In genomic region chr9:28432159-28432558, GRCm38 (mm10) we compare ENCODE assay signal across 17 mouse cellular contexts.
A peak's percentile ranks its signal among the peaks of the same experiment; 100 is the strongest.
DNase-seq lines count a peak whose midpoint lies in the region; ATAC-seq and TF ChIP-seq lines count a peak whose summit lies in the region.
"Had no signal": no experiment of that assay in that cellular context is flagged by ENCODE, and none has a peak within 500 bp of the region (broad histone marks: within the 10 kb centered on the region; RNA-seq: fewer than 3 reads in every experiment).

No protein-coding gene starts in this region.

- peak; percentile 73; the same call in 1 of the 2 replicates for ATAC-seq in hindbrain, embryonic 11.5 days (ENCODE audit: low FRiP score)
- ATAC-seq in hindbrain, embryonic 16.5 days: no peak
- no peak for ATAC-seq in midbrain, postnatal 0 days (ENCODE audit: low FRiP score)
- ATAC-seq: forebrain, embryonic 15.5 days; intestine, embryonic 15.5 days had no signal

- H3K27me3 ChIP-seq in hindbrain, embryonic 11.5 days (ENCODE audit: control insufficient read depth, insufficient read depth, low read length): no peaks in the 10 kb centered on the region; the same call in 1 of the 2 replicates
- no peaks in the 10 kb centered on the region for H3K27me3 ChIP-seq in hindbrain, embryonic 16.5 days (replicated peaks; ENCODE audit: control insufficient read depth, insufficient read depth, low read length)
- no peaks in the 10 kb centered on the region for H3K27me3 ChIP-seq in midbrain, postnatal 0 days (ENCODE audit: insufficient read depth, low read length)
- H3K27me3 ChIP-seq: embryonic facial prominence, embryonic 12.5 days; intestine, embryonic 15.5 days had no signal

- 38% methylated on average over 8 of the region's 8 CpGs for WGBS in hindbrain, embryonic 11.5 days
- WGBS in hindbrain, embryonic 16.5 days: 17% methylated on average over 8 of the region's 8 CpGs
- 16% methylated on average over 8 of the region's 8 CpGs for WGBS in midbrain, postnatal 0 days

- no peak overlapping the region for H3K4me3 ChIP-seq in hindbrain, embryonic 11.5 days (ENCODE audit: low read depth, low read length)
- no peak overlapping the region for H3K4me3 ChIP-seq in hindbrain, embryonic 16.5 days (ENCODE audit: low read length)
- no peak overlapping the region for H3K4me3 ChIP-seq in midbrain, postnatal 0 days (ENCODE audit: low read depth, low read length)
- H3K4me3 ChIP-seq: embryonic facial prominence, embryonic 12.5 days; forebrain, embryonic 15.5 days; intestine, embryonic 15.5 days had no signal

- TF ChIP-seq CTCF in brain, embryonic 14.5 days (IDR thresholded peaks at IDR 0.05; ENCODE audit: borderline replicate concordance, extremely low read depth, insufficient read depth, insufficient read length): no peak
- no peak for TF ChIP-seq CTCF in midbrain, postnatal 0 days (IDR thresholded peaks at IDR 0.05)

- no peaks in the 10 kb centered on the region for H3K36me3 ChIP-seq in hindbrain, embryonic 11.5 days (ENCODE audit: control insufficient read depth, insufficient read depth, low read length)
- H3K36me3 ChIP-seq in hindbrain, embryonic 16.5 days (ENCODE audit: control insufficient read depth, insufficient read depth, low read length): no peaks in the 10 kb centered on the region
- H3K36me3 ChIP-seq in midbrain, postnatal 0 days (ENCODE audit: insufficient read depth, low read length): no peaks in the 10 kb centered on the region
- H3K36me3 ChIP-seq: embryonic facial prominence, embryonic 12.5 days; forebrain, embryonic 15.5 days; intestine, embryonic 15.5 days had no signal

- no peaks in the 10 kb centered on the region for H3K9me3 ChIP-seq in hindbrain, embryonic 11.5 days (ENCODE audit: control insufficient read depth, low read length)
- no peaks in the 10 kb centered on the region for H3K9me3 ChIP-seq in hindbrain, embryonic 16.5 days (ENCODE audit: control insufficient read depth, low read length)
- H3K9me3 ChIP-seq in midbrain, postnatal 0 days (ENCODE audit: low read length): no peaks in the 10 kb centered on the region
- H3K9me3 ChIP-seq: embryonic facial prominence, embryonic 12.5 days; forebrain, embryonic 15.5 days; intestine, embryonic 15.5 days had no signal

- no peak overlapping the region for H3K4me2 ChIP-seq in hindbrain, embryonic 11.5 days (replicated peaks; ENCODE audit: low read depth, low read length)
- H3K4me2 ChIP-seq in hindbrain, embryonic 16.5 days (ENCODE audit: low read length): no peak overlapping the region
- no peak overlapping the region for H3K4me2 ChIP-seq in midbrain, postnatal 0 days (ENCODE audit: low read depth, low read length, poor library complexity, severe bottlenecking)
- H3K4me2 ChIP-seq: embryonic facial prominence, embryonic 12.5 days; forebrain, embryonic 15.5 days; intestine, embryonic 15.5 days had no signal

- H3K9ac ChIP-seq in hindbrain, embryonic 11.5 days (ENCODE audit: low read depth, low read length): no peak overlapping the region
- no peak overlapping the region for H3K9ac ChIP-seq in hindbrain, embryonic 16.5 days (ENCODE audit: low read depth, low read length)
- H3K9ac ChIP-seq in midbrain, postnatal 0 days (replicated peaks; ENCODE audit: low read length, poor library complexity, severe bottlenecking): no peak overlapping the region
- H3K9ac ChIP-seq: embryonic facial prominence, embryonic 12.5 days; forebrain, embryonic 15.5 days; intestine, embryonic 15.5 days had no signal

- H3K4me1 ChIP-seq in hindbrain, embryonic 11.5 days (replicated peaks; ENCODE audit: control insufficient read depth, insufficient read depth, low read length): no peaks in the 10 kb centered on the region
- H3K4me1 ChIP-seq in hindbrain, embryonic 16.5 days (ENCODE audit: control insufficient read depth, insufficient read depth, low read depth, low read length): no peaks in the 10 kb centered on the region
- H3K4me1 ChIP-seq in midbrain, postnatal 0 days (ENCODE audit: insufficient read depth, low read length): no peaks in the 10 kb centered on the region
- H3K4me1 ChIP-seq: embryonic facial prominence, embryonic 12.5 days; forebrain, embryonic 15.5 days; intestine, embryonic 15.5 days had no signal

- TF ChIP-seq POLR2A in brain, embryonic 14.5 days (IDR thresholded peaks at IDR 0.05; ENCODE audit: borderline replicate concordance, extremely low read depth, insufficient read depth, insufficient read length, poor library complexity, severe bottlenecking): no peak

- DNase-seq in hindbrain, embryonic 11.5 days (ENCODE audit: low spot score): peak; percentile 31
- peak; percentile 35 for DNase-seq in brain, embryonic 14.5 days (ENCODE audit: low read depth)
- DNase-seq in mesoderm, embryonic 11.5 days (ENCODE audit: low read depth, low spot score): peak; percentile 27
- no peak for DNase-seq in midbrain, postnatal 0 days (ENCODE audit: low spot score)
- no peak for DNase-seq in left cerebral cortex, adult 11 months (ENCODE audit: low spot score)
- DNase-seq: adrenal gland, adult 8-10 months; cerebellum, adult 11-12 months; cerebellum, adult 9-10 months; cerebellum, postnatal 25 days; gastrocnemius, postnatal 36 days; heart, adult 11 months; heart, postnatal 10 days; heart, postnatal 4 days had no signal

- H3K27ac ChIP-seq in hindbrain, embryonic 11.5 days (ENCODE audit: low read depth, low read length): no peak overlapping the region
- H3K27ac ChIP-seq in hindbrain, embryonic 16.5 days (ENCODE audit: low read depth, low read length): no peak overlapping the region
- H3K27ac ChIP-seq in midbrain, postnatal 0 days (ENCODE audit: low read depth, low read length): 0 out of 2 replicates have a peak overlapping the region, but pooled peaks have one; percentile 8
- H3K27ac ChIP-seq: embryonic facial prominence, embryonic 12.5 days; forebrain, embryonic 15.5 days; intestine, embryonic 15.5 days had no signal

Comparison
In these comparisons a context has a peak if more than half of its experiments do, and no peak if none do; other contexts are left out.
1. DNase-seq: peak in hindbrain, embryonic 11.5 days (single experiment), brain, embryonic 14.5 days (single experiment) and mesoderm, embryonic 11.5 days (single experiment); none in midbrain, postnatal 0 days (single experiment) and left cerebral cortex, adult 11 months (single experiment).